Mouse (Mus musculus) heart, embryonic 15.5 days (tissue): ENCODE results near the gene Olfr1348. TPM values are rescaled to one million over a fixed set of nuclear protein-coding genes. Genes with fewer than 3 reads are reported as not detected.

Source experiments
- polyA plus RNA-seq: library from polyadenylated mRNA; unstranded; fragments of >200 nt; fragmentation: Nextera tagmentation; extraction: Ambion mirVana; gene quantifications from 2 replicates; pipeline ENCODE4 v1.2.1, GENCODE M21; 2015

Olfr1348 gene
- polyA plus RNA-seq, 1 experiment from 2014 or later: not detected

Other genes with a start within 250 kb of the Olfr1348 start
- gene Zfp667, start 222.2 kb downstream of the Olfr1348 start, polyA plus RNA-seq: 3.9 and 4.1 TPM in 2 replicates
- 3.6 and 4.4 TPM in 2 replicates for gene Zfp583, start 177.5 kb downstream of the Olfr1348 start, polyA plus RNA-seq
- gene Gm3854, start 165.0 kb downstream of the Olfr1348 start, polyA plus RNA-seq: 0.73 and 1.3 TPM in 2 replicates
- 1.1 and 1.3 TPM in 2 replicates for gene Zfp78, start 145.5 kb downstream of the Olfr1348 start, polyA plus RNA-seq
- gene Zfp28, start 125.5 kb downstream of the Olfr1348 start, polyA plus RNA-seq: 8.0 and 8.8 TPM in 2 replicates
- gene Smim17, start 110.0 kb downstream of the Olfr1348 start, polyA plus RNA-seq: 0.28 TPM in 1 of 2 replicates, not detected in the other
- gene Gm20715, start 98.5 kb downstream of the Olfr1348 start, polyA plus RNA-seq: not detected in 2 replicates
- not detected in 2 replicates for gene Olfr1344, start 70.1 kb downstream of the Olfr1348 start, polyA plus RNA-seq
- gene Olfr1336, start 52.6 kb downstream of the Olfr1348 start, polyA plus RNA-seq: not detected in 2 replicates
- gene Olfr1346, start 41.6 kb downstream of the Olfr1348 start, polyA plus RNA-seq: not detected in 2 replicates
- gene Olfr5, start 21.8 kb downstream of the Olfr1348 start, polyA plus RNA-seq: not detected in 2 replicates
- not detected in 2 replicates for gene Olfr1347, start 9.0 kb downstream of the Olfr1348 start, polyA plus RNA-seq
- not detected in 2 replicates for gene Olfr1349, start 14.2 kb upstream of the Olfr1348 start, polyA plus RNA-seq
- gene Olfr1350, start 56.1 kb upstream of the Olfr1348 start, polyA plus RNA-seq: not detected in 2 replicates
- gene Zim1, start 187.7 kb upstream of the Olfr1348 start, polyA plus RNA-seq: 5.8 and 10.4 TPM in 2 replicates
- gene Peg3, start 221.7 kb upstream of the Olfr1348 start, polyA plus RNA-seq: 82.4 and 108 TPM in 2 replicates
- 5.4 and 5.6 TPM in 2 replicates for gene Usp29, start 221.8 kb upstream of the Olfr1348 start, polyA plus RNA-seq